Comparison of ENCODE assay signal across 13 mouse cellular contexts in genomic region chr12:98391347-98391746, GRCm38 (mm10).
"Had no signal": no experiment of that assay in that cellular context is flagged by ENCODE, and none has a peak within 500 bp of the region (broad histone marks: within the 10 kb centered on the region; RNA-seq: fewer than 3 reads in every experiment).

No protein-coding gene starts in this region.

- H3K4me3 ChIP-seq: limb, embryonic 13.5 days; megakaryocyte, embryonic 14.5 days; myocyte; neural tube, embryonic 15.5 days had no signal

- H3K36me3 ChIP-seq: limb, embryonic 13.5 days; neural tube, embryonic 15.5 days had no signal

- H3K4me1 ChIP-seq: limb, embryonic 13.5 days; megakaryocyte, embryonic 14.5 days; neural tube, embryonic 15.5 days had no signal

- H3K9me3 ChIP-seq: limb, embryonic 13.5 days; neural tube, embryonic 15.5 days had no signal

- H3K27ac ChIP-seq: limb, embryonic 13.5 days; liver, embryonic 14.5 days; neural tube, embryonic 15.5 days had no signal

- H3K9ac ChIP-seq: limb, embryonic 13.5 days; liver, embryonic 14.5 days; neural tube, embryonic 15.5 days had no signal

- H3K4me2 ChIP-seq: limb, embryonic 13.5 days; neural tube, embryonic 15.5 days had no signal

- H3K27me3 ChIP-seq: limb, embryonic 13.5 days; megakaryocyte, embryonic 14.5 days; neural tube, embryonic 15.5 days had no signal

- DNase-seq: kidney, postnatal 10 days; left cerebral cortex, postnatal 4 days; lung, adult 18-20 months; lung, postnatal 4 days; midbrain, embryonic 14.5 days; right cerebral cortex, adult 18-20 months; right cerebral cortex, postnatal 25 days; thymus, postnatal 36 days had no signal
